Mouse (Mus musculus) brain, embryonic 18.5 days (tissue): Measurements from ENCODE around the gene Cdh1.
A peak's percentile ranks its signal among the peaks of the same experiment; 100 is the strongest.

Source experiments
- DNase-seq: peaks from one replicate; pipeline ENCODE4 v3.0.0-alpha.2; 2012; ENCODE audit warnings: low read depth, low spot score

Gene Cdh1

DNA sequence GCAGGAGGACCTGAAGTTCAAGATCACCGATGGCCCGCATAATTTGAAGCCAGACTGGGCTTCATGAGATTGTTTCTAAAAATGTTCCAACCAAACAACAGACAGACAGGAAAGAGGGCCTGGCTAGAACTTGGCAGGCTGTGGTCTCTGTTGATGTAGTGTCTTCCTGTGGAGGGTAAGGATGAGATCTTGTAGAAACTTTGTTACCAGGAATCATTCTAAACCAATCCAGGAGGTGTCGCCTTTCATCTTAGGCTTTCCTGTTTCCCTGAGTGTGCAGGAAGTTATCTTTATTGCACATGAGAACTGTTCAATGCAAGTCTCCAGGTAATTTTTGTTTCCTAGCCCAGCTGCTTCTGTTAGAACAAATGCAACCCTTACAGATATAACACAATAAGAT is 48.8 kb downstream of the Cdh1 start:
- DNase-seq = no peak

- no peak for DNase-seq
Measured at GRCm38 (mm10) chr8:106656046-106656445, 52.9 kb downstream of the Cdh1 start.

GRCm38 (mm10) chr8:106672786-106673185 is 69.6 kb downstream of the Cdh1 start:
- no peak for DNase-seq

- DNase-seq = no peak
Measured at GRCm38 (mm10) chr8:106674318-106674717, 71.2 kb downstream of the Cdh1 start.

DNA sequence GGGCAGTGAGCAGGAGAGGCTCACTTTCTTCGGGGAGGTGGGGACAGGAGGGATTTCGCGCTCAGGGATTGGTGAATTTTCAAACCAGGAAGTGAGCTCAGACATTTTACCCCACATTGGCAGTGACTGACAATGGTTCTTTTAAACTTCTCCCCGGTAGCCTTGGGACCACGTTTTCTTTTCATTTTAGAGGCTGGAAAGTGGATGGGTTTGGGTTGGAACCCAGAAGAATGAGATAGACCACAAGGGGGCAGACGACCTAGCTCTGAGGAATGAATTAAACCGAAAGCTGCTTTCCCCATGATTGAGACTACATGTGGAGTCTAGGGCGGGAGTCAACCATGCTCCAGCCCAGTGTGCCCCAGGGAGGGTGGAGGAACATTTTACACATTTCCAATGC is 71.7 kb downstream of the Cdh1 start:
- no peak for DNase-seq

- DNase-seq = peak; percentile 61
Measured at GRCm38 (mm10) chr8:106682971-106683668, 80.0 kb downstream of the Cdh1 start, which contains the start of gene Tango6. TSS of gene Tango6 (plus strand) at chr8:106683068.

DNA sequence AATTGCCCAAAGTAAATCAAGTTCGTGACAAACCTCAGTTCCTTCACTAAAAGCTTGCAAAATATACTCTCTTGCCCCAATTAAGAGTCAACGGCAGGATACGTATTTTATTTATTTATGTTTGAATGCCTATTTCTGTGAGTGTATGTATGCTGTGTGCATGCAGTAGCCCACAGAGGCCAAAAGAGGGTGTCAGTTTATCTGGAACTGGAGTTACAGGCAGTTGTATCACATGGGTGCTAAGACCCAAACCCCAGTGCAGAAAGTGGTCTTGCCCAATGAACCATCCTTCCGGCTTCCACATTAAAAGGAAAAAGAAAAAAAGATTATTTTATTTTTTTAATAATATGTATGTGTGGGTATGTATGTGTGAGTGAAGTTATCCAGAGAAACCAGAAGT is 81.2 kb downstream of the Cdh1 start:
- no peak for DNase-seq

- DNase-seq = no peak
Measured at GRCm38 (mm10) chr8:106687479-106687878, 84.3 kb downstream of the Cdh1 start.

DNA sequence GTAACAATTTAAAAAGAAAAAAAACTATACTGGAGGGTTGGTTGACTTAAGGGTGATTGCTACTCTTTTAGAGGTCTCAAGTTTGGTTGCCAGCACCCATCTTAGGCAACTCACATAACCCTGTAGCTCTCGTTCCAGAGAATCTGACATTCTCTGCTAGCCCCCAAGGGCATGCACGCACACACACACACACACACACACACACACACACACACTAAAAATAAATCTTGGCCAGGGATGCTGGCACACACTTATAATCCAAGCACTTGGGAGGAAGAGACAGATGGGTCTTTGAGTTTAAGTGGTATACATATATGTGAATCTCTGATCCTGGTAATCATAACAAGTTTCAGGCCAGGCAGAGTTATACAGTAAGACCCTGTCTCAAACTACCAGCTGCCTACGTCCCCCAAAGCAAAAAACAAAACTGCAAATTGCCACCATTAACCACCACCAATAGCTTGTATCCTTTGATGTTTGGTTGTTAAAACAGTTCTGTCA is 94.6 kb downstream of the Cdh1 start:
- no peak for DNase-seq

DNA sequence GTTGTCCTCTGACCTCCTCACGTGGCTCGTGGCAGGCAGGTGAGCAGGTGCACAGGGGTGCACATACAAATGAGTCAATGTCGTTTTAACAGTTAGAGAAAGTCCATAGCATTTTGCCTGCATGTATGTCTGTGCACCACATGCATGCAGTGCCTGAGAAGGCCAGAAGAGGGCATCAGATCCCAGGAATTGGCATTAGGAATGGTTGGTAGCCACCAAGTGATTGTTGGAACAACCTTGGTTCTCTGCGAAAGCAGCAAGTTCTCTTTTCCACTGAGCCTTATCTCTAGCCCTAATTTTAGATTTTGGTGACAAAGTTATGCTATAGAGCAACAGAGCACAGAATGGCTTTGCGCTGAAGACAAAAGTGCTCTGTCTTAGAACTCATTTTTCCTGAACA is 96.4 kb downstream of the Cdh1 start:
- no peak for DNase-seq

DNA sequence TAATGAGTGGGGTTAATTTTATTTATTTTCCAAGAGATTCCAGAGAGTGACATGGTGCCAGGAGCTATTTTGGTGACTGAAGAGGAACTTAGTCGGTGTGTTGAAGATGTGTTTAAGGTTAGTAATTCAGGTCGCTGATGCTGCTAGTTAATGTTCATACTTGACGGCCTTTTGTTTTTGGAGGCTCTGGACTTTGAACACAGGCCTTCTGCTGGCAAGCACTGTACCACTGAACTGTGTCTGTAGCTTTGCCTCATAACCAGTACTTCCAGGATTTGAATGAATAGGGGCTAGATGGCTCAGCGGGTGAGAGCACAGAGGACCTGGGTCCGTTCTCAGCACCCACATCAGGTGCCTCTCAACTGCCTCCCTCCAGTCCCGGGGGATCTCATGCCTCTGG is 97.0 kb downstream of the Cdh1 start:
- no peak for DNase-seq

DNA sequence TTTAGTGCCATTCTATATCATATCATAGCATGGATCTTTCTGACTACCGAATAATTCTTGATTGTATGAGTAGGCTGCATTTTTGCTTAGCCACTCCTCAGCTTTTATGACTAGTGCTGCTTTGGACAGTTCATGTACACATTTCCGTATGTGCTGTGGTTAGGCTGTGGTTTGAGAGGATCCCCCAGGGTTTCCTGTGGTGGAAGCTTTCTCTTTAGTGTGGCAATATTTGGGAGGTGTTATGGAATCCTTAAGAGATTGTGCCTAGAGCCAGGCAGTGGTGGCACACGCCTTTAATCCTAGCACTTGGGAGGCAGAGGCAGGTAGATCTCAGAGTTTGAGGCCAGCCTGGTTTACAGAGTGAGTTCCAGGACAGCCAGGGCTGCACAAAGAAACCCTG is 98.2 kb downstream of the Cdh1 start:
- no peak for DNase-seq

GRCm38 (mm10) chr8:106704199-106704900 is 101.2 kb downstream of the Cdh1 start:
- no peak for DNase-seq

GRCm38 (mm10) chr8:106704901-106705321 is 101.8 kb downstream of the Cdh1 start:
- no peak for DNase-seq

DNA sequence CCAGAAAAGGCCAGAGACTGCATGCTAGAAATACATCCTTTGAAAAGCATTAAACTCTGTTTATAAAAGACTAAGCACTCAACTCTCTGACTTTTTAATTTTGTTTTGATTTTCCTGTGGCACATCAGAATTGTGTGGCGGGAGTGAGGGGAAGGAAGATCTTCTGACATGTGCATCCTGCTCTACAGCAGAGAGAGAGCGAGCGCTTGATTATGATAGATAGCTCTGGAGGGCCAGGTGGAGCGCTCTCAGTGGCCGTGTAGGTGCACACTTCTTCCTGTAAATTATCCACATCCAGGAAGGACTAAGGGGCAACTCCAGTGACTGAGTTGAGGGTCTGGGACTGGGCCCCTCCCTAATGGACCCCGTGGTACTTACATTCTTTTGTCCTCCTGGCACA is 103.0 kb downstream of the Cdh1 start:
- DNase-seq = no peak

GRCm38 (mm10) chr8:106710002-106710401 is 106.9 kb downstream of the Cdh1 start:
- DNase-seq = no peak

- DNase-seq = no peak
Measured at GRCm38 (mm10) chr8:106712487-106712886, 109.3 kb downstream of the Cdh1 start.

DNA sequence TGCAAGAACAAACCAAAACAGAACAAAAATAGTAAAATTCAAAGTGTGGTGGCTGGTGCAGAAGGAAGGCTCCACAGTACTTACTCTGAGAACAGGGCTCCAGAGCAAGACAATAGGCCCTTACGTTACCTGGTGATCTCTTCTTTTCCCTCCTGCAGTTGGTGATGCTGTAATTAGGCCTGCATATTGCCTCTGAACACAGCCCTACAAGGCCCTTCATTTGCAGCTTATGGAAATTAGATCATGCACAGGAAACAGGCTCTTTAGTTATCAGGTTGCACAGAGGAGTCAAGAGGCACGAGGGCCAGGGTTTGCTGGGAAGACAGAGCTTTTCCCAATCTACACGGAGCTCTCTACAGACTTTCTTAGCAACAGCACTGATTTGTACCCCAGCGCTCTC is 111.1 kb downstream of the Cdh1 start:
- DNase-seq = no peak

- peak; percentile 57 for DNase-seq
Measured at GRCm38 (mm10) chr8:106718091-106718500, 114.9 kb downstream of the Cdh1 start.
